Mouse (Mus musculus) mature B cell (primary cell): ENCODE data around the gene Camta1.

Experiments
- in situ Hi-C: fragments of 300-500 bp; cut with MboI; formaldehyde crosslinking; loops from 2 replicates; pipeline ENCODE4 v1.14.3; 2019

Camta1 gene

GRCm38 (mm10) chr4:151861806-151862739, at the start of gene Camta1:
Camta1 (minus strand) TSS chr4:151861876.
- in situ Hi-C loops, result no loop called here

- in situ Hi-C loops, result no loop called here
Observed at GRCm38 (mm10) chr4:151908809-151909208, 47.1 kb upstream of the Camta1 start.

DNA sequence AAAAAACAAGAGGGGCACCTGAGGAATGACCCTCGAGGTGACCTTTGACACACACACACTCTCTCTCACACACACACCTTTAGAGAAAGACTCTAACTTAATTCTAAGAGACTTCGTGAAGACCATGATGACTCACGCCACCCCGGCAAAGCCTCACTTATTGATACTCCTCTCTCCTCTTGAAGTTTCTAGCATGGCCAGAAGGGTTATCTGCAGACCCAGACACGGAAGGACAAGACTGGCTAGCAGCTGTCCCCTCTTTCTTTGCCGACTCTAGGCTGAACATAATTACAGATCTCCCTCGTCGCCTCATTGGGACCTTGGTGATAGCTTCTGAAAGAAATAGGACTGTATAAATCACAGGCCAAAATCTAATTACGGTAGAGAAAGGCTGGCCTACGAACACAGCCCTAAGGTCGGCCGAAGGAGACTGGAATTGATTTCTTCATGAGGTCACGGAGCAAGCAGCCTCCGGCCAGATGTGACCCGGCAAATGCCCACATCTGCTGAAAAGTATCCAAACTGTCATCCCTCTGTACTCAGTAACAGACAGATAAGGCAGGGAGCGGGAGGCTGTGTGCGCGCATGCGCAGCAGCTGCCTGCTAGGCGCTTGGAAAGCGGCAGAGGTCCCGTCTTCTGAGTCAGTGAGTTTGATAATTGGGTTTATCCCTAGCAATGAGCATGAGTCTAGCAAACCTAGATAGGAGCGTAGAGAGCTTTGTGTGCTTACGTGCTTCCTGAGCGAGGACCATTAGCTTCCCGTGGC, 46.1 kb upstream of the Camta1 start:
- in situ Hi-C loops, result no loop called here

- in situ Hi-C loops, result no loop called here
Observed at GRCm38 (mm10) chr4:151905621-151906020, 43.9 kb upstream of the Camta1 start.

DNA sequence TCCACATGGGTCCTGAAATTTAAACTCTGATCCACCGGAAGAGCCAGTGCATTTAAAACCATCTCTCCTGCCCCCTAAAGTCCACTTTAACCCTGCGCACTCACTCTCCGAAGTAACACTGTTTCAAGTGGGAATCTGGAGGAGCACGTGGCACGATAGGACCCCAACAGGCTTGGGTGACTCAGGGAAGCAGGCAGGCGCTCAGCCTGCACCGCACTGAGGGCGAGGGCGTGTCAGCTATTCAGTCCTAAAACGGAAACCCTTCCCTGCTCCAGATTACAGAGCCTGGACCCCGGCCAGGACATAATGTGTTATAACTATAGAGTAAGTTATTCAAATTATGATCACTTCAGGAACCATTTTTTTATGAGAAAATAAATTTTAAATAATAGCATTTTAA, 42.4 kb upstream of the Camta1 start:
- in situ Hi-C loops, result no loop called here

DNA sequence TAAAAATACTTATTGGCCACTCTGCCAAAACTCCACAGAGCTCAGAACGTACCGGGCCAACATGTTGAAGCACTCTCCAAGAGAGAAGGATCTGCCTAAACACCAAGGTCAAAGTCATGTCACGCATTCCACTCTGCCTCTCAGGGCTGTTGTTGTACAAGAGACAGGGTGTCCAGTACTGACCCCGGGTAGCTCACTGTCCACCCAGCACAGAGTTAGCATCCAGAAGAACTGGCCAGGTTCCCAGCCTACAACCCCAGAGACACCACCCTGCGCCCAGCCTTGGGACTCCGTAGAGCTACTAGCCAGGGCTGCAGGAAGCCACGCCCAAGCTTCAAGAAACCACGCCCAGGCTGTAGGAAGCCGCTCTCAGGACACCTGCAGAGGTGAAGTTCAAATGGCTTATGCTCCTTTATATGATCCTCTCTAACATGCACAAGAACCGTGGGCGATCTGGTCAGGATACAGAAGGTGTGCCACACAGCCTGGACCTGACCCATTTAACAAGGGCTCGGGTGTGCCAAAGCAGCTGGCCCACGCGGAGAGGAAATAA, 41.1 kb upstream of the Camta1 start:
- in situ Hi-C loops, result no loop called here

- in situ Hi-C loops, result no loop called here
Observed at GRCm38 (mm10) chr4:151902046-151902688, 40.5 kb upstream of the Camta1 start.

DNA sequence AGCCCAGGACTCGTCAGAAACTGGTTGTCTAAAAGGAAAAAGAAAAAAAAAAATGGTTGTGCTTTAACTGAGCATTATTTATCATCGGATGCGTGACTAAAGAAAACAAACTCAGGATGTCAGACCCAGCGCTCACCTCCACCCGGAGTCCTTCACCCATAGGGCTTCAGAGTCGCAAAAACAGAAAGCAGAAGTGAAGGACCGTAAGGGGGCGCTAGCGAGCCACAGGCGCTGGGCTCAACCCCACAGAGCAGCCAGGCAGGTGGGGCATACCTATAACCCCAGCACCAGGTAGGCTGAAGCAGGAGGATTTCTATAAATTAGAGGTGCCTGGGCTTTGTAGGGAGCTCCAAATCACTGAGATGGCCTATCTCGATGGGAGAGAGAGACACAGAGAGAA, 39.7 kb upstream of the Camta1 start:
- in situ Hi-C loops, result no loop called here

GRCm38 (mm10) chr4:151900735-151901134, 39.1 kb upstream of the Camta1 start:
- in situ Hi-C loops, result no loop called here

DNA sequence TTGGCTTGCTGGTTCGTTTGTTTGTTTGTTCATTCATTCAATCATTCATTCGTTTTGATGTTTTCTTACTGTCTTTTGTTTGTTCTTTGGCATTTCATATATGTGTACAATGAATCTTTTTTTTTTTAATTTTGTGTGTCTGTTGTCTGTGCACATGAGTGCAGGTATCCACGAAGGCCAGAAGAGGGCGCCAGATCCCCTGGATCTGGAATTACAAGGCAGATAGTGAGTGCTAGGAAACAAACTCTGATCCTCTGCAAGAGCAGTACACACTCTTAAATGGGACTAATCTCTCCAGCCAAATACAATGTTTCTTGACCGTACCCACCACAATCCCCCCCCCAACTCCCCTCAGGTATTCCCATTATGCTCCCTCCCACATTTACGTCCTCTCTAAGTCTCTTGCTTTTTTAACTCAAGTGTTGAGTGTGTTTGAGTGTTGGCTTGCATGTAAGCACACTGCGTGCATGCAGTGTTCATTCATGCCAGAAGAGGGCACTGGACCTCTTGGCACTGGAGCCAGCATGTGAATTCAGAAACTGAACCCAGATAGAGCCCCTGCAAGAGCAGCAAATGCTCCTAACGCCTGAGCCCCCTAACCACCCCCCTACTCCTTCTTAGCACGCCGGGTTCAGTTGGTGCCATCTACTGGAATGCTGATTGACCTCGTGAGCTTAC, 38.2 kb upstream of the Camta1 start:
- in situ Hi-C loops, result no loop called here

- in situ Hi-C loops, result no loop called here
Observed at GRCm38 (mm10) chr4:151898600-151899245, 37.0 kb upstream of the Camta1 start.

DNA sequence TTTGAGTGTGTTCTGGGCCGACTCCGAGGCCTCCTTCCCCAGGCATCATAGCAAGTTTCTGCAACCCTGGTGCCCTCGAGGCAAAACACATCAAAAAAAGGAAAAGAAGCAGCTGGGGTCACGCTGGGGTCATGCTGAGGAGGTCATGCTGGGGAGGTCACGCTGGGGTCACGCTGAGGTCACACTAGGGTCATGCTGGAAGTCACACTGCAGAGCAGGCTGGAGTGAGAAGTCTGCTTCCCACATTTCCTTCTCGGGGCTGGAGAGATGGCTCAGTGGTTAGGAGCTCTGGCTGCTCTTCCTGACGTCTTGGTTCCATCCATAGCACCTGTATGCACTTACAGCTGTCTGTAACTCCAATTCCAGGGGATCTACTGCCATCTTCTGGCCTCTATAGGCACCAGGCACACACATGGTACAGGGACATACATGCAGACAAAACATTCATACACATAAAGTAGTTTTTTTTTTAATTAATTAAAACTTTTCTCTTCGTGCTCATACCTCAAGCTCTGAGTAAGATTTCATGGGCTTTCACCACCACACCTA, 35.5 kb upstream of the Camta1 start:
- in situ Hi-C loops, result no loop called here

- in situ Hi-C loops, result no loop called here
Observed at GRCm38 (mm10) chr4:151895624-151896023, 33.9 kb upstream of the Camta1 start.

DNA sequence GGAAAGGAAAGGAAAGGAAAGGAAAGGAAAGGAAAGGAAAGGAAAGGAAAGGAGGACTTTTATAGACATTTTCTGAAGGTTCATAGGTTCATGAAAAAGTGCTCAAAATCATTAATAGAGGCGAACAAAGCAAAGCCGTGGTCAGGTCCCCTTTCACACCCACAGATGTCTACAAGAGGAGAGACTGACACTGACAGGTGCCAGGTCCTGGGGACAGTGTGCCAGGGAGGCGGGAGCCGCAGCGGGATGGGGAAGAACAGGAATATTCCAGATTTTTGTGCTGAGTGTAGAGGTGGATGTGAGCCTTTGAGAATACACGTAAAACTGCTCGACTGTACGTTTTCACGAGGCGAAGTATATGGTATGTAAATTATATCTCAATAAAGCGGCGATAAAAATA, 33.2 kb upstream of the Camta1 start:
- in situ Hi-C loops, result no loop called here

- in situ Hi-C loops, result no loop called here
Observed at GRCm38 (mm10) chr4:151893241-151893640, 31.6 kb upstream of the Camta1 start.

DNA sequence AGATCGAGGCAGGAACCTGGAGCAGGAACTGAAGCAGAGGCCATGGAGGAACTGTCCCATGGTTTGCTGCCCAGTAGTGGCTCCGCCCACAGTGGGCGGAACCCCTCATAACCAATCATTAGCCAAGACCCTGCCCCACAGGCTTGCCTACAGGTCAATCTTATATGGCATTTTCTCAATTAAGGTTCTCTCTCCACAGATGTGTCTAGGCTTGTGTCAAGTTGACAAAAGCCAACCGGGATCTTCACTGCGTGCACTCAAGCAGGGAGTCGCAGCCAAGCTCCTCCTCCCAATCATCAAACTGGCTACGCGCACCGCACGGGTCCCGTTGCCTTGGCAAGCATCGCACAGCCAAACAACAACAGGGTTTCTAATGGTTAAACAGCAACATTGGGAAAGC, 19.9 kb upstream of the Camta1 start:
- in situ Hi-C loops, result no loop called here

- in situ Hi-C loops, result no loop called here
Observed at GRCm38 (mm10) chr4:151880044-151880690, 18.5 kb upstream of the Camta1 start.

- in situ Hi-C loops, result no loop called here
Observed at GRCm38 (mm10) chr4:151876400-151876799, 14.7 kb upstream of the Camta1 start.

- in situ Hi-C loops, result no loop called here
Observed at GRCm38 (mm10) chr4:151863511-151863910, 1.8 kb upstream of the Camta1 start.

DNA sequence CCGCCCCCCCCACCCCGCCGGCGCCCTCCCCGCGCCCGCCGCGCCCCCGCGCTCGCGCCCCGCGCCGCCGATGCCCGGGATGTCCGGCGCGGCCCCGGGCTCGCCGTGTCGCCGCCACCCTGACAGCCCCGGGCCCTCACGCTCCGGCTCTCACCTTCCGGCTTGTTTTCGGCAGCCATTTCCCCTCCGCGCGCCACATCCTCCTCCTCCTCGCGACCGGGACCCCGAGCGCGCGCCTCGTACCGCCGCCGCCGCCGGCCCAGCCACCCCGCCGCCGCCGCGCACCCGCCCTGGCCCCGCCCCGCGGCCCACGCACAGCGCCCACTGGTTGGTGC, 238 bp downstream of the Camta1 start:
- in situ Hi-C loops, result no loop called here
